Mouse (Mus musculus): ENCODE measurements at regions not wholly inside any gene's neighbourhood (a gene's known extent, or its start where the extent isn't known, plus 50 kb on each side); places are given as distances from the start of the nearest gene placed in this dataset.

GRCm38 (mm10) chrX:19206420-19206819, 274.7 kb downstream of the Tex13c3 start:
- Histone ChIP-seq H3K27me3 (replicated peaks) (no peaks in the 10 kb centered on the region), H3K36me3 (replicated peaks; ENCODE audit: low read length) (peaks cover 16% of the 10 kb centered on the region), H3K4me3 (replicated peaks) (no peak overlapping the region), H3K9me3 (no peaks in the 10 kb centered on the region), H3K4me1 (peaks cover 25% of the 10 kb centered on the region)
- no peak for TF ChIP-seq FLI1 (IDR thresholded peaks at IDR 0.05; ENCODE audit: low read length)
- no peak for TF ChIP-seq GATA1 (IDR thresholded peaks at IDR 0.05; ENCODE audit: borderline replicate concordance, low read length)

GRCm38 (mm10) chrX:19202542-19202941, 278.6 kb downstream of the Tex13c3 start:
- H3K4me3 ChIP-seq (replicated peaks) = no peak overlapping the region
- no peak for TF ChIP-seq GATA1 (IDR thresholded peaks at IDR 0.05; ENCODE audit: borderline replicate concordance, low read length)
- TF ChIP-seq FLI1 (IDR thresholded peaks at IDR 0.05; ENCODE audit: low read length) = no peak
- peaks cover 25% of the 10 kb centered on the region for H3K4me1 ChIP-seq
- H3K27me3 ChIP-seq (replicated peaks) = no peaks in the 10 kb centered on the region
- H3K36me3 ChIP-seq (replicated peaks; ENCODE audit: low read length) = peaks cover 17% of the 10 kb centered on the region
- H3K9me3 ChIP-seq = no peaks in the 10 kb centered on the region

GRCm38 (mm10) chrX:19201383-19201782, 279.7 kb downstream of the Tex13c3 start:
- H3K4me3 ChIP-seq (replicated peaks) = no peak overlapping the region

GRCm38 (mm10) chrX:19199531-19199930, 281.6 kb downstream of the Tex13c3 start:
- no peak overlapping the region for H3K4me3 ChIP-seq (replicated peaks)
- TF ChIP-seq FLI1 (IDR thresholded peaks at IDR 0.05; ENCODE audit: low read length) (no peak), GATA1 (IDR thresholded peaks at IDR 0.05; ENCODE audit: borderline replicate concordance, low read length) (no peak)
- no peaks in the 10 kb centered on the region for H3K27me3 ChIP-seq (replicated peaks)
- no peaks in the 10 kb centered on the region for H3K9me3 ChIP-seq
- H3K36me3 ChIP-seq (replicated peaks; ENCODE audit: low read length) = peaks cover 21% of the 10 kb centered on the region
- peaks cover 11% of the 10 kb centered on the region for H3K4me1 ChIP-seq

More at GRCm38 (mm10) chrX:19201383-19201782, 279.7 kb downstream of the Tex13c3 start:
- TF ChIP-seq GATA1 (IDR thresholded peaks at IDR 0.05; ENCODE audit: borderline replicate concordance, low read length) = no peak
- no peak for TF ChIP-seq FLI1 (IDR thresholded peaks at IDR 0.05; ENCODE audit: low read length)
- H3K36me3 ChIP-seq (replicated peaks; ENCODE audit: low read length) = peaks cover 17% of the 10 kb centered on the region
- H3K9me3 ChIP-seq = no peaks in the 10 kb centered on the region
- no peaks in the 10 kb centered on the region for H3K27me3 ChIP-seq (replicated peaks)
- peaks cover 24% of the 10 kb centered on the region for H3K4me1 ChIP-seq

GRCm38 (mm10) chrX:19168983-19169382, 312.1 kb downstream of the Tex13c3 start:
- TF ChIP-seq GATA1 (IDR thresholded peaks at IDR 0.05; ENCODE audit: borderline replicate concordance, low read length) (no peak), FLI1 (IDR thresholded peaks at IDR 0.05; ENCODE audit: low read length) (no peak)
- Histone ChIP-seq H3K4me3 (replicated peaks) (no peak overlapping the region), H3K36me3 (replicated peaks; ENCODE audit: low read length) (peaks cover 4% of the 10 kb centered on the region), H3K9me3 (no peaks in the 10 kb centered on the region), H3K27me3 (replicated peaks) (no peaks in the 10 kb centered on the region), H3K4me1 (peaks cover 19% of the 10 kb centered on the region; the same call in 1 of the 2 replicates)

- Histone ChIP-seq H3K9me3 (no peaks in the 10 kb centered on the region), H3K27me3 (replicated peaks) (no peaks in the 10 kb centered on the region), H3K4me3 (replicated peaks) (peak overlapping the region; percentile 62), H3K4me1 (peaks cover 16% of the 10 kb centered on the region; the same call in 1 of the 2 replicates), H3K36me3 (replicated peaks; ENCODE audit: low read length) (peaks cover 5% of the 10 kb centered on the region)
- TF ChIP-seq FLI1 (IDR thresholded peaks at IDR 0.05; ENCODE audit: low read length) (no peak), GATA1 (IDR thresholded peaks at IDR 0.05; ENCODE audit: borderline replicate concordance, low read length) (no peak)
These were observed 312.6 kb downstream of the Tex13c3 start for GRCm38 (mm10) chrX:19168546-19168945.

GRCm38 (mm10) chrX:19168111-19168510, 313.0 kb downstream of the Tex13c3 start:
- TF ChIP-seq FLI1 (IDR thresholded peaks at IDR 0.05; ENCODE audit: low read length) (no peak), GATA1 (IDR thresholded peaks at IDR 0.05; ENCODE audit: borderline replicate concordance, low read length) (no peak)
- peak overlapping the region; percentile 48 for H3K4me3 ChIP-seq (replicated peaks)
- no peaks in the 10 kb centered on the region for H3K9me3 ChIP-seq
- H3K36me3 ChIP-seq (replicated peaks; ENCODE audit: low read length) = peaks cover 5% of the 10 kb centered on the region
- peaks cover 16% of the 10 kb centered on the region; the same call in 1 of the 2 replicates for H3K4me1 ChIP-seq
- no peaks in the 10 kb centered on the region for H3K27me3 ChIP-seq (replicated peaks)

GRCm38 (mm10) chrX:19167121-19167853, 313.8 kb downstream of the Tex13c3 start:
- H3K4me3 ChIP-seq (replicated peaks) = peak overlapping the region; percentile 88

GRCm38 (mm10) chrX:19165891-19166644, 315.1 kb downstream of the Tex13c3 start:
- peaks cover 5% of the 10 kb centered on the region for H3K36me3 ChIP-seq (replicated peaks; ENCODE audit: low read length)
- no peaks in the 10 kb centered on the region for H3K27me3 ChIP-seq (replicated peaks)
- no peak for TF ChIP-seq GATA1 (IDR thresholded peaks at IDR 0.05; ENCODE audit: borderline replicate concordance, low read length)
- TF ChIP-seq FLI1 (IDR thresholded peaks at IDR 0.05; ENCODE audit: low read length) = no peak
- no peaks in the 10 kb centered on the region for H3K9me3 ChIP-seq
- H3K4me3 ChIP-seq (replicated peaks) = peak overlapping the region; percentile 88
- H3K4me1 ChIP-seq = peaks cover 19% of the 10 kb centered on the region; the same call in 1 of the 2 replicates

More at GRCm38 (mm10) chrX:19167121-19167853, 313.8 kb downstream of the Tex13c3 start:
- Histone ChIP-seq H3K9me3 (no peaks in the 10 kb centered on the region), H3K36me3 (replicated peaks; ENCODE audit: low read length) (peaks cover 5% of the 10 kb centered on the region), H3K27me3 (replicated peaks) (no peaks in the 10 kb centered on the region), H3K4me1 (peaks cover 19% of the 10 kb centered on the region; the same call in 1 of the 2 replicates)
- TF ChIP-seq FLI1 (IDR thresholded peaks at IDR 0.05; ENCODE audit: low read length) = no peak
- no peak for TF ChIP-seq GATA1 (IDR thresholded peaks at IDR 0.05; ENCODE audit: borderline replicate concordance, low read length)

GRCm38 (mm10) chrX:19164151-19164550, 317.0 kb downstream of the Tex13c3 start:
- TF ChIP-seq GATA1 (IDR thresholded peaks at IDR 0.05; ENCODE audit: borderline replicate concordance, low read length) (no peak), FLI1 (IDR thresholded peaks at IDR 0.05; ENCODE audit: low read length) (no peak)
- Histone ChIP-seq H3K4me3 (replicated peaks) (peak overlapping the region; percentile 88), H3K36me3 (replicated peaks; ENCODE audit: low read length) (peaks cover 5% of the 10 kb centered on the region), H3K9me3 (no peaks in the 10 kb centered on the region), H3K4me1 (peaks cover 23% of the 10 kb centered on the region; the same call in 1 of the 2 replicates), H3K27me3 (replicated peaks) (no peaks in the 10 kb centered on the region)

Measured in megakaryocyte, embryonic 14.5 days (primary cell).